Mouse (Mus musculus) spleen, adult 2 months (tissue): ENCODE results near the gene Togaram2.

ENCODE experiments used
- CTCF ChIP-seq: fragments of 200-500 bp; IDR thresholded peaks from 2 replicates; pipeline ENCODE4 v1.5.1; 2011; ENCODE audit warnings: mild to moderate bottlenecking, inconsistent platforms; ENCODE audit not compliant: insufficient read depth, insufficient read length, insufficient replicate concordance; ENCODE audit errors: extremely low read depth
- POLR2A ChIP-seq: fragments of 200-500 bp; IDR thresholded peaks from 2 replicates; pipeline ENCODE4 v1.6.1; 2011; ENCODE audit warnings: low read depth, low read length, inconsistent platforms

DNA sequence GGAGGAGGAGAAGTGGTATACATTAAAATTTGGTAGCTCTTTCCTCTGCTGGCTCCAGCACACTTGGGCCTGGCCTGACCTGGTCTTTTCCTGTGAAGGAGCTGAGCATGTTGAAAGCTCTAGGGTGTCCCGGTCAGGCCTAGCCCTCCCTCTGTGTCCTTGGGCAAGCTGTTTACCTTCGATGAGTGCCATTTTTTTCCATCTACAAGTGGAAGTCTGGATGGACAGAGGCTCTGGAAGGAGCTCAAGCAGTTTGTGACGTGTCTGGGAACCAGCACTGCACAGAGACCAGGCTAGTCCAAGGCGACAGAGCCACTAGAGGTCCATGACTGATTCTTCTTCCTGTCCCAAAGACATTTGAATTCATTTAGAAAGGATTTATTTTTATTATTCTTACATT lies 7.9 kb upstream of the Togaram2 start:
- TF ChIP-seq POLR2A (no peak), CTCF (no peak)
